Mouse (Mus musculus) embryonic facial prominence, embryonic 12.5 days (tissue): Measurements from ENCODE around the gene Rps11. TPM values are rescaled to one million over a fixed set of nuclear protein-coding genes. Genes with fewer than 3 reads are reported as not detected.
"Not testable (repeated sequence)": the region's sequence is repeated elsewhere in the genome, so short reads cannot be mapped to it uniquely, and the experiment has no call there.

Experiments used
- ATAC-seq: fragments of 200-750 bp; cut with Nextera tagmentation; 2 replicates; pipeline ENCODE4 v1.8.0; 2017; ENCODE audit not compliant: insufficient number of reproducible peaks, insufficient read depth, low FRiP score, low TSS enrichment
- H3K27ac ChIP-seq: fragments of 300-500 bp; sonication (generic); 2 replicates; pipeline ENCODE4 v1.5.1; 2016; ENCODE audit warnings: mild to moderate bottlenecking
- H3K27me3 ChIP-seq: fragments of 300-500 bp; sonication (generic); 2 replicates; pipeline ENCODE4 v1.6.1; 2016; ENCODE audit warnings: mild to moderate bottlenecking, moderate library complexity
- H3K36me3 ChIP-seq: fragments of 300-500 bp; sonication (generic); 2 replicates; pipeline ENCODE4 v1.6.1; 2016; ENCODE audit warnings: mild to moderate bottlenecking
- H3K4me1 ChIP-seq: fragments of 300-500 bp; sonication (generic); 2 replicates; pipeline ENCODE4 v1.6.1; 2016
- H3K4me2 ChIP-seq: fragments of 300-500 bp; sonication (generic); replicated peaks from 2 replicates; pipeline ENCODE4 v1.6.1; 2016; ENCODE audit warnings: mild to moderate bottlenecking, moderate library complexity
- H3K4me3 ChIP-seq: fragments of 300-500 bp; sonication (generic); 2 replicates; pipeline ENCODE4 v1.5.1; 2016; ENCODE audit warnings: mild to moderate bottlenecking
- H3K9ac ChIP-seq: fragments of 300-500 bp; sonication (generic); 2 replicates; pipeline ENCODE4 v1.6.1; 2016; ENCODE audit warnings: mild to moderate bottlenecking, moderate library complexity
- H3K9me3 ChIP-seq: fragments of 300-500 bp; sonication (generic); 2 replicates; pipeline ENCODE4 v1.6.1; 2016; ENCODE audit warnings: mild to moderate bottlenecking, moderate library complexity
- WGBS: fragments of 180-500 bp; shearing (Covaris S2); methylation state at CpG from one replicate; pipeline ENCODE4 v1.1.7; 2016; 5-methylcytosine and 5-hydroxymethylcytosine counted together
- polyA plus RNA-seq: library from polyadenylated mRNA; unstranded; fragments of >200 nt; fragmentation: Nextera tagmentation; extraction: Ambion mirVana; gene quantifications from 2 replicates; pipeline ENCODE4 v1.2.1, GENCODE M21; 2016

The Rps11 gene
- polyA plus RNA-seq = 1,448 and 1,491 TPM in 2 replicates

DNA sequence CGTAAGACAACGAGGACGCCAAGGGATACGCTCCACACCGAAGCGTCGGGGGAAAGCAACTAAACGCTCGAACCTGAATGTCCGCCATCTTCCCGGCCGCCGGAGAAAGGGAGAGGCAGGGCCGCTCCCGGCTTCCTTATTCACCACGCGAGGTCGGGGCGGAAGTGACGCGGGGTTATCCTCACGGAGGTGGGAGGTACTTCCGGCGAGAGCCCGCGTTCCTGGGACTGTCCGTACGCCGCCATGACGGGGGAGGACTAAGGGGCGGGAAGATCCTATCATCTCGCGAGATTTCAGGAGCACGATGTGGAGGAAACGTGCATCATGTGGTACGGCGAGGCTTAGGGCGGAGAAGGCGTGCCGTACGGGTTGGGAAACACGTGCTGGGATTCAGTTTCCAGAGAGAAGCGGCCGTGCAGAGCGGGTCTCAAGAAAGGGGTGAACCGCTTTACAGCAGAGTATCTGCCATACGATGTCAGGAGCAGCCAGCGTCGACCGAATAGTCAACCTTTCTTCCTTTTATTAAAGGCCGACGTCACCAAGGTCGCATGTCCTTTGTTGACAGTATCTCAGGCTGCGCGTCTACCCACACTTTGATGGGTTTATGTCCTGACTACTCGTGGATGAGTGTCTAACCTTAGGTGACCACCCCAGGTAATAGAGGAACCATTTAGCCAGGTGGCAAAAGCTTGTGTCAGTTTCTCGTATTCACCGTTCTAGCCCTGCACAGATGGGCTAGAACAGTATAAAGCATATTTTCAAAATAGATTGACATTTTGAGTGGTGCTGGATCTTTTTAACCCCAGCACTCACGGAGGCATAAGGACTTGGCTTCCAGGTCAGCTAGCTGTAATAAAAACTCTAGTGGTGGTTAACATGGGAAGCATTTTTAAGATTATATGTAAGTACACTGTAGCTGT, at the start of gene Rps11:
Gene Rps11 (minus strand): TSS at position 216 of the 920 bp plus-strand sequence.
- peak within 1 kb of the TSS; percentile 97 for H3K9ac ChIP-seq

DNA sequence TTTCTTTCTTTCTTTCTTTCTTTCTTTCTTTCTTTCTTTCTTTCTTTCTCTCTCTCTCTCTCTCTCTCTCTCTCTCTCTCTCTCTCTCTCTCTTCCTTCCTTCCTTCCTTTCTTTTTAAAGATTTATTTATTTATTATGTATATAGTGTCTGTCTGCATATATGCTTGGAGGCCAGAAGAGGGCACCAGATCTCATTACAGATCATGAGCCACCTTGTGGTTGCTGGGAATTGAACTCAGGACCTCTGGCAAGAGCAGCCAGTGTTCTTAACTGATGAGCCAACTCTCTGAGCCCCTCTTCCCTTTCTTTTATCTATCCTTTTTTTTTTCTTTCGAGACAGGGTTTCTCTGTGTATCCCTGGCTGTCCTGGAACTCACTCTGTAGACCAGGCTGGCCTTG, 49.5 kb upstream of the Rps11 start:
- H3K27ac ChIP-seq, H3K9ac ChIP-seq, H3K4me3 ChIP-seq, H3K36me3 ChIP-seq, H3K4me2 ChIP-seq, ATAC-seq: not testable (repeated sequence)
- Histone ChIP-seq H3K9me3 (peaks cover 21% of the 10 kb centered on the region), H3K27me3 (peaks cover 90% of the 10 kb centered on the region), H3K4me1 (peaks cover 12% of the 10 kb centered on the region)
- WGBS = 42% methylated on average over 1 of the region's 1 CpGs

More for the DNA sequence above, at the start of gene Rps11:
- H3K4me1 ChIP-seq = peaks cover 38% of the 10 kb centered on the region
- H3K27ac ChIP-seq = peak within 1 kb of the TSS; percentile 94
- H3K27me3 ChIP-seq = no peaks in the 10 kb centered on the region
- peak; percentile 84 for ATAC-seq
- H3K36me3 ChIP-seq = peaks cover 61% of the 10 kb centered on the region
- H3K9me3 ChIP-seq = no peaks in the 10 kb centered on the region
- peak within 1 kb of the TSS; percentile 62 for H3K4me2 ChIP-seq
- H3K4me3 ChIP-seq = peak within 1 kb of the TSS; percentile 95
- WGBS = under 1% methylated on average over 59 of the region's 59 CpGs

DNA sequence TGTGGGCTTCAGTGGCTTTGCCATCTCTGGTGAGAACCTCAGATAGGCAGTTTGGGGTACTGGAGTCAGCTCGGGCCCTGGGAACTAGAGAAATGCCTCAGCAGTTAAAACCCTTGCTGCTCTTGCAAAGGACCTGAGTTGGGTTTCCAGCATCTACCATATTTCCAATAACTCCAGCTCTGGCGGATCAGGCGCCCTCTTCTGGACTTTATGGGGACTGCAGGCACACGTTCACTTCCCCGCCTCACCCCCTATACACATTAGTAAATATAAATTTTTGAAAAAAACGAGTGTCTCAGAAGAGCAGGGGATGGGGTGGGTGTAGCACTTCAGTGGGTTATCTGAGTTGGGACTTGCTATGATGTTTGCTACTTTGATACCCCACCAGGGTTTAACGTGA, 48.7 kb upstream of the Rps11 start:
- Histone ChIP-seq H3K4me3 (no peak overlapping the region), H3K27me3 (peaks cover 90% of the 10 kb centered on the region)
- no peak for ATAC-seq

DNA sequence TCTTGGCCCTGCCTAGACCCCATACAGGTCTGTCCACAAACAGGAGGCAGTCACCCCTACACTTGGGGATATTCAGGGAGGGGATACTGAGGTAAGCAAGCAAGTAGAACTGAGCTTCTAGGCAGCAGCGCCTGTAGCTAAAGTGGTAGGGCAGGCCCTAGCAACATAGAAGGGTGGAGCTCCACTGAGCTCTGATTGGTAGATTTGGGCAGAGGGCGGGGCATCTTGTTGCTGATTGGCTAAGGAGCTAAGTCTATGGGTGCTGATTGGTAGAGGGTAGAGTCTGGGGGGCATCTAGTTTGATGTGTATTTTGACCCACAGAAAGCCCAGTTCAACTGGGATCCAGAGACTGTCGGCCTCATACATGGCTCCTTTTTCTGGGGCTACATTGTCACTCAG, 45.3 kb upstream of the Rps11 start:
- Histone ChIP-seq H3K27me3 (peaks cover 89% of the 10 kb centered on the region), H3K4me2 (no peak overlapping the region), H3K27ac (no peak overlapping the region), H3K9ac (no peak overlapping the region), H3K4me1 (no peaks in the 10 kb centered on the region), H3K4me3 (no peak overlapping the region), H3K9me3 (peaks cover 21% of the 10 kb centered on the region), H3K36me3 (no peaks in the 10 kb centered on the region)
- ATAC-seq = no peak
- WGBS = 97% methylated on average over 3 of the region's 3 CpGs

More for the DNA sequence above, 48.7 kb upstream of the Rps11 start:
- 58% methylated on average over 7 of the region's 7 CpGs for WGBS
- H3K4me1 ChIP-seq = peaks cover 12% of the 10 kb centered on the region
- H3K9me3 ChIP-seq = peaks cover 21% of the 10 kb centered on the region
- no peaks in the 10 kb centered on the region for H3K36me3 ChIP-seq
- no peak overlapping the region for H3K4me2 ChIP-seq
- no peak overlapping the region for H3K27ac ChIP-seq
- no peak overlapping the region for H3K9ac ChIP-seq

DNA sequence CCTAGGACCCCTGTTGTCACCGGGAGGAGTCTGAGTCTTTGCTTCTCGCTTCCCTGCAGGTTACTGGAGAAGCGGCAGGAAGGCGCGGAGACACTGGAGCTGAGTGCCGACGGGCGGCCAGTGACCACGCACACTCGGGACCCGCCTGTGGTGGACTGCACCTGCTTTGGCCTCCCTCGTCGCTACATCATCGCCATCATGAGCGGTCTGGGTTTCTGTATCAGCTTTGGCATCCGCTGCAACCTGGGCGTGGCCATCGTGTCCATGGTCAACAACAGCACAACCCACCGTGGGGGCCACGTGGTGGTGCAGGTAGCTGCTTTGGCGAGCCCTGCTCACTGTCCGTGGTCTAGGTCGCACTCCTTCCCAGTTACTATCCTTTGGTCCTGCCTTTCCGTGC, 44.4 kb upstream of the Rps11 start:
- Histone ChIP-seq H3K4me2 (no peak overlapping the region), H3K27me3 (peaks cover 90% of the 10 kb centered on the region), H3K36me3 (no peaks in the 10 kb centered on the region), H3K4me1 (no peaks in the 10 kb centered on the region), H3K27ac (no peak overlapping the region), H3K4me3 (no peak overlapping the region), H3K9ac (no peak overlapping the region), H3K9me3 (peaks cover 21% of the 10 kb centered on the region)
- 4% methylated on average over 24 of the region's 24 CpGs for WGBS
- no peak for ATAC-seq

DNA sequence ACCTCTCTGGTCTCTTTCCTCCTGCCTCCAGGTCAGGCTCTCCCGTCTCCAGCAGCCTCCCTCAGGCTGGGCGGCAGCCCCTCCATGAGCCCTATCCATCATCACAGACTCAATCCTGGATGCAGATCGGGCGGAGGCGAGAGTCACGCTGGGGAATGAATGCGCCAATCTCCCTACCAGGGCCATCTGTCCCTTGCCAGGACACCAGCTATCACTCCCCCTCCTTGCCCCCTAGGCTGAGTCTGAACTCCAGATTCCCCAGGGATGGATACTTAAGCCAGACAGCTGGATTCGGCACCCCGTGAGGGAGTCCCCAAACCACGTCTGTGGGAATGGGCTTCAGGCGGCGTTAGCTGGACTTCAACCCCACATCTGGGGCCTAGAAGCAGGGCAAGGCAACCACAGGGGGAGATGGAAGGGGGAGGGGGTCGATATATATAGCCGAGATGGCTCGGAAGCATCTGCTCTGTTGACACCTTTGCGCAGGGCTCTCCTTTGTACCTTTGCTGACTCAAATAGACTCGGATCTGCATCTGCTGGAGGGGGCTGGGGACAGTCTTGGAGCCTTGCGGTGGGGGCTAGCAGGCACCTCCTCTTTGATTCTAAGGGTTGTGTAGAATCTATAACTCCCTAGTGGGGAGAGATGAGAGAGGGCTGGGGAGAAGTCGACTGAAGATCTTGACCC, 43.7 kb upstream of the Rps11 start:
- Histone ChIP-seq H3K4me3 (no peak overlapping the region), H3K4me2 (no peak overlapping the region), H3K9me3 (peaks cover 21% of the 10 kb centered on the region), H3K27ac (no peak overlapping the region), H3K9ac (no peak overlapping the region), H3K4me1 (no peaks in the 10 kb centered on the region), H3K36me3 (no peaks in the 10 kb centered on the region), H3K27me3 (peaks cover 92% of the 10 kb centered on the region)
- WGBS = 1% methylated on average over 19 of the region's 19 CpGs
- ATAC-seq = no peak

DNA sequence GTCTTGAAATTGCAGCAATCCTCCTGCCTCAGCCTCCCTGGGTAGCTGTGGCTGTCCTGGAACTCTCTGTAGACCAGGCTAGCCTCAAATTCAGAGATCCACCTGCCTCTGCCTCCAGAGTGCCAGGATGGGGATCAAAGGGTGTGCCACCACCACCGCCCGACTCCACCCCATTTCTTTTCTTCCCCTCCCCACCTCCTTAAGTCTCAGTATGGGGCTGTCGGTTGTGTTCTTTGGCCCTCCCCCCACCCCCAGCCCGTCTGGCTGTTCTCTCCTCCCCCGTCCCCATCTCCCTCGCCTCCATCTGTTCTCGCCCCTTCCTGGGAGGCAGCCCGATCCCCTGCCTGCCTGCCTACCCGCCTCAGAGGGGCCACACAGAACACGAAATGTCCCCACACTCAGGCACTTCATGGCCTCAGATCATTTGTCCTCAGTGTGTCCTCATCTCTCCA, 42.7 kb upstream of the Rps11 start:
- H3K9ac ChIP-seq = no peak overlapping the region
- ATAC-seq = no peak

DNA sequence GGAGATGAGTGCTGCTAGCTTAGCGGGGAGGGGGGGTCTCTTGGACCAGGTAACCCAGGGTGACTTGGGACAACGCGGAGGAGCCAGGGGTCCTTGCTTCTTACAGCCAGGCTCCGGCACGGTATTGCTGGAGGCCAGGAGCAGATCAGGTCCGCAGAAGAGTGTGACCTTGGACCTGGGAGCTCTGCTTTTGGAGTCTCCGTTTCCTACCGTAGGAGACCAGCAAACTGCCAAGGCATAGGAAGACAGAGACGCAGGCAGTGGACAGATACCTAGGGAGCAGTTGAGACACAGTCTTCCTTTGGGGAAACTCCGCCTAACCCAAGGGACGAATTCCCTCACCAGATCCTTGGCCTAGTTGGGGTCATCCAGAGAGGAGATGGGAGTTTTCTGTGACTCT, 41.5 kb upstream of the Rps11 start:
- H3K36me3 ChIP-seq = 0 out of 2 replicates have a peak, but pooled peaks cover 6% of the 10 kb centered on the region
- H3K4me1 ChIP-seq = peaks cover 4% of the 10 kb centered on the region; the same call in 1 of the 2 replicates
- H3K4me3 ChIP-seq = no peak overlapping the region
- 45% methylated on average over 11 of the region's 11 CpGs for WGBS
- peaks cover 82% of the 10 kb centered on the region for H3K27me3 ChIP-seq
- ATAC-seq = no peak
- no peak overlapping the region for H3K9ac ChIP-seq
- H3K27ac ChIP-seq = no peak overlapping the region
- H3K4me2 ChIP-seq = no peak overlapping the region
- peaks cover 19% of the 10 kb centered on the region for H3K9me3 ChIP-seq

More for the DNA sequence above, 42.7 kb upstream of the Rps11 start:
- H3K27me3 ChIP-seq = peaks cover 93% of the 10 kb centered on the region
- peaks cover 4% of the 10 kb centered on the region; the same call in 1 of the 2 replicates for H3K4me1 ChIP-seq
- H3K4me3 ChIP-seq = no peak overlapping the region
- WGBS = 26% methylated on average over 10 of the region's 10 CpGs
- no peak overlapping the region for H3K4me2 ChIP-seq
- no peaks in the 10 kb centered on the region for H3K36me3 ChIP-seq
- H3K9me3 ChIP-seq = peaks cover 21% of the 10 kb centered on the region
- H3K27ac ChIP-seq = no peak overlapping the region

DNA sequence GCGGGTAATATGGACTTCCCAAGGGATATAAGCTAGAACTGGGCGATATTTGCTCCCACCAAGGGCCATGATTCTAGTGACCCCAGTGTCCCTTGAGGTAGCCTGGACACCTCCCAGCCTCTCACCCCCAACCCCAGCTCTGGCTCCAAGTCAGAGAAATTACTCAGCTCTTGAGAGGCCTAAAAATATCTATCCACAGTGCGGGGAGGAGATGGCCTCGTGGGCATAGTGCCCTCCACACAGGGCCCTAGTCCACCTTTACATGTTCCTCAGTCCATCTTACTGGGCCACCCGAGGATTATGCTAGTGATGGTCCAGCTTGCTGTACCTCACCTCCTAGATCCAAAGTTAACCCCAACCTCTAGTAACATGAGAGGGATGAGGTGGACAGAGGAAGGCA, 40.6 kb upstream of the Rps11 start:
- Histone ChIP-seq H3K36me3 (peaks cover 14% of the 10 kb centered on the region), H3K4me1 (peaks cover 4% of the 10 kb centered on the region; the same call in 1 of the 2 replicates), H3K9ac (no peak overlapping the region), H3K4me2 (no peak overlapping the region), H3K4me3 (no peak overlapping the region), H3K27me3 (peaks cover 74% of the 10 kb centered on the region), H3K9me3 (peaks cover 11% of the 10 kb centered on the region), H3K27ac (no peak overlapping the region)
- 62% methylated on average over 5 of the region's 5 CpGs for WGBS
- ATAC-seq = no peak

DNA sequence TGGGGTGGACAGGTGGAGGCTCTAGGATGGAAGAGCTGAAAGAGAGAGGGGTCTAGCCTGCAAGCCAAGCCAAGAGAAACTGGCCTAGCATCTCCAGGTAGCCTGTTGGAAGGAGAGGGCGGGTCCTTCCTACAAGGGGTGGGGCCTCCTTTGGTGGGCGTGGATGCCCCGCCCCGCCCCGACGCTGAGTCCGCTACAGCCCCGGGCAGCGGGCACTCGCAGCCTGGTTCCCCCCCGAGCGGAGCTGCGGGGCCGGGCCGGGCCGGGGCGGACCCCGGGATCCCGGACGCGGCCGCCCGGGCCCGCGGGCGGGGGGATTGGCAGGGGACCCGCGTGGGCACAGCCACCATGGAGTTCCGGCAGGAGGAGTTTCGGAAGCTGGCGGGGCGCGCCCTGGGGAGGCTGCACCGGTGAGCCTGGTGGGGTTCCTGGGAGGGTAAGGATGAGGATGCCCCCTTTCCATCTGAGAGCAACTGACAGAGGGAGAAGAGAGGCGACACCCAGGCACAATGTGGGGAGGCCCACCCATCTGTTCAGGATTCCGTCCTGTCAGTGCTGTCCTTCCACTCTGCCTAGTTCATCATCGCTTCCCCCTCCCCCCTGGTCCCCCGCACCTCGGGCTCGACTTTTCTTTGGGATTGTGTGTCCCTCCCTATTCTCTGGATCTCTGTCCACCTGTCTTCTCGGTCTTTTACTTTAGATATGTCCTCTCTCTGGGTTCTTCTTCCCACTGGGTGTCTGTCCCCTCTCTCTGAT, 39.7 kb upstream of the Rps11 start, which contains the start of gene Slc17a7:
Gene Slc17a7 (plus strand): TSS at position 215 of the 756 bp plus-strand sequence.
- 1% methylated on average over 33 of the region's 41 CpGs for WGBS

More for the DNA sequence above, 39.7 kb upstream of the Rps11 start, which contains the start of gene Slc17a7:
- H3K27me3 ChIP-seq = peaks cover 65% of the 10 kb centered on the region
- peaks cover 23% of the 10 kb centered on the region for H3K36me3 ChIP-seq
- H3K4me3 ChIP-seq = peak within 1 kb of the TSS; percentile 36
- peaks cover 2% of the 10 kb centered on the region for H3K9me3 ChIP-seq
- peak within 1 kb of the TSS; percentile 62 for H3K4me2 ChIP-seq
- peak within 1 kb of the TSS; percentile 54 for H3K9ac ChIP-seq
- H3K27ac ChIP-seq = no peak within 1 kb of the TSS
- peaks cover 4% of the 10 kb centered on the region; the same call in 1 of the 2 replicates for H3K4me1 ChIP-seq
- ATAC-seq = no peak
